Mouse (Mus musculus): ENCODE results near the gene Ago4. TPM values are rescaled to one million over a fixed set of nuclear protein-coding genes. Genes with fewer than 3 reads are reported as not detected.
"Not testable (repeated sequence)": the region's sequence is repeated elsewhere in the genome, so short reads cannot be mapped to it uniquely, and the experiment has no call there.

The Ago4 gene
- polyA plus RNA-seq, 1 experiment: 23.2 TPM

DNA sequence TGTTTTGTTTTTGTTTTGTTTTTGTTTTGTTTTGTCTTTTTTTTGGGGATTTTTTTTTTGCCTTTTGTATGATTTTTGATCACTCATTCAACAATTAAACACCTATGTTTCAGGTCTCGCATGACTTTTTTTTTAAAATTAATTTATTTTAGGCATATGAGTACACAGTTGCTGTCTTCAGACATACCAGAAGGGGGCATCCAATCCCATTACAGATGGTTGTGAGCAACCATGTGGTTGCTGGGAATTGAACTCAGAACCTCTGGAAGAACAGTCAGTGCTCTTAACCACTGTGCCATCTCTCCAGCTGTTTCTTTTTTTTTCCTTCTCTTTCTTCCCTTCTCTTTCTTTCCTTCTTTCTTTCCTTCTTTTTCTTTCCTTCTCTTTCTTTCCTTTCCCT, 20.4 kb upstream of the Ago4 start:
- peak overlapping the region; percentile 17; the same call in 1 of the 2 replicates for H3K4me3 ChIP-seq (ENCODE audit: insufficient read depth, low read length)
- TF ChIP-seq POLR2A (IDR thresholded peaks at IDR 0.05; ENCODE audit: borderline replicate concordance, low read depth, low read length) (no peak), CTCF (IDR thresholded peaks at IDR 0.05; ENCODE audit: low read depth, low read length) (no peak)
- H3K27ac ChIP-seq (ENCODE audit: insufficient read depth, low read depth, low read length): peak overlapping the region; percentile 56
- peaks cover 14% of the 10 kb centered on the region for H3K4me1 ChIP-seq (ENCODE audit: control insufficient read depth, insufficient read depth, low read length)

DNA sequence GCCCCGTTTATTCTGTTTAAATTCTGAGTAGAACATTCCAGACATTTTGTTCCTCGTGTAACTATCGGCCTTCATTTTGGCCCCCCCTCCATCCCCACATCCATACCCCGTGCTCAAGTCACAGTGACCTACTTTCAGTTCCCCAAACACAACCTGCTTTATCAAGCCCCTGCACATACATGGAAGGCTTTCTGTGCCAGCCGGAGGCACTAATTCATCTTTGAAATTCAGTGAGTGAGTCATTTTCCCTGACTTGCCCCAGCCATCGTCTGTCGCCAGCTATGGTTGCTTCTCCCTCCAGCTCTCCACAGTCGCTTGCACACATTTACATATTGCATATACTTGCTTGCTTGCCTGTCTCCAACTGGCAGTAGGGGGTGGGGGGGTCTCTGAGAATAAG, 19.8 kb upstream of the Ago4 start:
- Histone ChIP-seq H3K4me3 (ENCODE audit: insufficient read depth, low read length) (peak overlapping the region; percentile 17), H3K27ac (ENCODE audit: insufficient read depth, low read depth, low read length) (peak overlapping the region; percentile 56), H3K4me1 (ENCODE audit: control insufficient read depth, insufficient read depth, low read length) (peaks cover 12% of the 10 kb centered on the region)
- TF ChIP-seq POLR2A (IDR thresholded peaks at IDR 0.05; ENCODE audit: borderline replicate concordance, low read depth, low read length) (no peak), CTCF (IDR thresholded peaks at IDR 0.05; ENCODE audit: low read depth, low read length) (no peak)

DNA sequence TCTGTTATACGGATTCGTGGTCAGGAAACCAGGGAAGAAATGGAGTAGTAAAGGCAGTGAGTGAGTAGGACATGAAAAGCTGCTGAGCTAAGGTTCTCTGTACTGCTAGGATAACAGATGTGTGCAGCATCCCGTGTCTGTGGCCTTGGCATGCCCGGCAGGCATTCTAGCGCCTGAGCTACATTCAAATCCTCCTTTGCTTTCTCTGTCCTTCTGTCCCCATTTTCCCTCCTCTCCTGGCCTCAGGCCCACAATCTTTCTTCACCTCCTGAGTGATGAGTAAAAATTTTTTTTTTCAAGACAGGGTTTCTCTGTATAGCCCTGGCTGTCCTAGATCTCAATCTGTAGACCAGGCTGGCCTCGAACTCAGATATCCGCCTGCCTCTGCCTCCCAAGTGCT, 18.9 kb upstream of the Ago4 start:
- H3K4me1 ChIP-seq (ENCODE audit: control insufficient read depth, insufficient read depth, low read length): peaks cover 9% of the 10 kb centered on the region
- no peak overlapping the region for H3K27ac ChIP-seq (ENCODE audit: insufficient read depth, low read depth, low read length)
- no peak overlapping the region for H3K4me3 ChIP-seq (ENCODE audit: insufficient read depth, low read length)
- TF ChIP-seq POLR2A (IDR thresholded peaks at IDR 0.05; ENCODE audit: borderline replicate concordance, low read depth, low read length): no peak
- no peak for TF ChIP-seq CTCF (IDR thresholded peaks at IDR 0.05; ENCODE audit: low read depth, low read length)

DNA sequence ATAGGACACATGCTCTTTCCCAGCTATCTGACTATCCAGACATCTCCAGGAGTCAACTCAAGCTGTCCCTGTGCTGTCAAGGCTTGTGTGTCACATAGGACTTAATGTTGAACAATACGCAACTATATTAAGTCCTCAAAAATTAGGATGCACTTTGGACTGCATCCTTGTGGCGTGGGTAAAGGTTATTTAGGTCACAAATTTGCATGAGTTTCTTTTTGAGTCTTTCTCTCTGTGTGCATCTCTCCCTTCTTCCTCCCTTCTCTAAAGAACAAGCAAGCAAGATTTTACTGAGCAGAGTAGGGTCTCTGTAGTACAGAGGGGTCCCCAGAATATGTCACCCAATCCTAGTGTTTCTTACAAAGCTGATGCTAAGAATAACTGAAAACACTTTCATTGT, 12.9 kb upstream of the Ago4 start:
- TF ChIP-seq POLR2A (IDR thresholded peaks at IDR 0.05; ENCODE audit: borderline replicate concordance, low read depth, low read length): no peak
- no peak for TF ChIP-seq CTCF (IDR thresholded peaks at IDR 0.05; ENCODE audit: low read depth, low read length)
- Histone ChIP-seq H3K27ac (ENCODE audit: insufficient read depth, low read depth, low read length) (no peak overlapping the region), H3K4me3 (ENCODE audit: insufficient read depth, low read length) (no peak overlapping the region), H3K4me1 (ENCODE audit: control insufficient read depth, insufficient read depth, low read length) (peaks cover 23% of the 10 kb centered on the region)

DNA sequence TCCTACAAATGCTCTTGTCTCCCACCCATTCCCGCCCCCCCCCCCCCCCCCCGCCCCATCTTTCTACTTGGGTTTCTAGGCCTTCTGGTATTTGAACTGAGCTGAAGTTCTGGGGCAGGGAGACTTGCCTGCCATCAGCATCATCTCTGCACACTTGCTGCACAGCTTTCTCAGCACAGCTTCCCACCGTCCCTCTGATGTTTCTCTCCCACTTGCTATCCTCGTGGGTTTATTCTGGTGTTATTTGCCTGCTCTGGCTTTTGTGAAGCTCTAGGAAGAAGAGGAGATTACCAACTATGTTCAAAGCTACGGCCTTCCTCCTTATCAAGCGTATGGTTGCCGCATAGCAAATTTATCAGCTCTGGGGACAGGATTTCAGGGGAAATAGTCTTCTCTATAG, 12.4 kb upstream of the Ago4 start:
- Histone ChIP-seq H3K4me1 (ENCODE audit: control insufficient read depth, insufficient read depth, low read length) (peaks cover 23% of the 10 kb centered on the region), H3K4me3 (ENCODE audit: insufficient read depth, low read length) (no peak overlapping the region), H3K27ac (ENCODE audit: insufficient read depth, low read depth, low read length) (no peak overlapping the region)
- TF ChIP-seq POLR2A (IDR thresholded peaks at IDR 0.05; ENCODE audit: borderline replicate concordance, low read depth, low read length) (no peak), CTCF (IDR thresholded peaks at IDR 0.05; ENCODE audit: low read depth, low read length) (no peak)

DNA sequence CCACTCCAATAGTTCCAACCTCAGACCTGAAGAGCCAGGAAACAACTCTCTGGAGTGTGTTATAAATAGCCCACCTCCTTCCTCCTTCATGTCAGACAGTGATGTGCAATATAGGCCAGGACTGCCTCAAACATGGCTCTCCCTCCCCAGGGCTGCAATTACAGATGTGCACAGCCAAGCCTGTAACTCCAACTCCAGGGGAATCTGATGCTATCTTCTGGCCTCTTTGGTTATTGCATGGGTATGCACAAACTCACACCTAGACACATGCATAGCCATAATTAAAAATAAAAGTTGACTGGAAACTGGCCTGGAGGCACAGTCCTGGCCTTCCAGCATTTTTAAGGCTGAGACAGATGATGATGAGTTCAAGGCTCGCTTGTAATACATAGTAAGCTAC, 11.7 kb upstream of the Ago4 start:
- TF ChIP-seq CTCF (IDR thresholded peaks at IDR 0.05; ENCODE audit: low read depth, low read length) (no peak), POLR2A (IDR thresholded peaks at IDR 0.05; ENCODE audit: borderline replicate concordance, low read depth, low read length) (no peak)
- no peak overlapping the region for H3K4me3 ChIP-seq (ENCODE audit: insufficient read depth, low read length)
- H3K4me1 ChIP-seq (ENCODE audit: control insufficient read depth, insufficient read depth, low read length): peaks cover 29% of the 10 kb centered on the region
- H3K27ac ChIP-seq (ENCODE audit: insufficient read depth, low read depth, low read length): no peak overlapping the region

DNA sequence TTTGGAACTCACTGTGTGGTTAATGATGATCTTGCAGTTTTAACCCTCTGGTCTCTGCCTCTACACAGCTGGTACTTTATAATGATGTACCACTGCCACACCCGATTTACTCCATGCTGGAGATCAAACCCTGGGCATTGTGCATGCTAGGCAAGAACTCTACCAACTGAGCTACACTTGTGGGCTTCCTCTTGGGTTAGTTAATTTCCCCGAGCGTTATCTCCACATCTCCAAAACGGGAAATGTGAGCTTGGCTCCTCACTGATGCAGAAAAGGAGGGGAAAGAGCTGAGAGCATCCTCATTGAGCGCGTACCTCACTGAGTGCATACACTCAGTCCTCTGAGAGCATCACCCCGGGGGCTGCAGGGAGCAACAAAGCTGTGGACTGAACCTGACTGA, 9.6 kb upstream of the Ago4 start:
- H3K4me1 ChIP-seq (ENCODE audit: control insufficient read depth, insufficient read depth, low read length): peaks cover 43% of the 10 kb centered on the region
- H3K27ac ChIP-seq (ENCODE audit: insufficient read depth, low read depth, low read length): no peak overlapping the region
- H3K4me3 ChIP-seq (ENCODE audit: insufficient read depth, low read length): no peak overlapping the region
- TF ChIP-seq POLR2A (IDR thresholded peaks at IDR 0.05; ENCODE audit: borderline replicate concordance, low read depth, low read length): no peak
- no peak for TF ChIP-seq CTCF (IDR thresholded peaks at IDR 0.05; ENCODE audit: low read depth, low read length)

DNA sequence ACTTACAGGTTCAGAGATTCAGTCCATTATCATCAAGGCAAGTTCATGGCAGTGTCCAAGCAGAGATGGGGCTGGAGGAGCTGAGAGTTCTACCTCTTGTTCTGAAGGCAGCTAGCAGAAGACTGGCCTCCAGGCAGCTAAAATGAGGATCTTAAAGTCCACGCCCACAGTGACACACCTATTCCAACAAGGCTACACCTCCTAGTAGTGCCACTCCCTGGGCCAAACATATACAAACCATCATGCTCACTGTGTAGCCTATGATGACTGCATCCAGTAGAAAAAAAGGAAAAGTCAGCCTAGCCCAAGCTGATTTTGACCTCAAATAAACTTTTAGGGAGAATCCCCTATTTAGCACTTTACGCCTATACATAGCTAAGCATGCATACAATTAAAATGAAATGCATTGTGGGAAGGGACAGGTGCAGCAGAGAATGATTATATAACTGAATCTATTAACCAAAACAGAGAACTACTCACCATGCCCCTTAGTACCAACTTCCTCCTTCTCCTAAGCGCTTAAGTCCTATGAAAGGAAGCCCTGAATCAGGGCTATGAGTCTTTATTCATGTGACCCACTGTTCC, 7.3 kb upstream of the Ago4 start:
- H3K4me3 ChIP-seq (ENCODE audit: insufficient read depth, low read length): no peak overlapping the region
- no peak for TF ChIP-seq CTCF (IDR thresholded peaks at IDR 0.05; ENCODE audit: low read depth, low read length)
- TF ChIP-seq POLR2A (IDR thresholded peaks at IDR 0.05; ENCODE audit: borderline replicate concordance, low read depth, low read length): no peak
- peaks cover 56% of the 10 kb centered on the region for H3K4me1 ChIP-seq (ENCODE audit: control insufficient read depth, insufficient read depth, low read length)
- peak overlapping the region; percentile 75 for H3K27ac ChIP-seq (ENCODE audit: insufficient read depth, low read depth, low read length)

DNA sequence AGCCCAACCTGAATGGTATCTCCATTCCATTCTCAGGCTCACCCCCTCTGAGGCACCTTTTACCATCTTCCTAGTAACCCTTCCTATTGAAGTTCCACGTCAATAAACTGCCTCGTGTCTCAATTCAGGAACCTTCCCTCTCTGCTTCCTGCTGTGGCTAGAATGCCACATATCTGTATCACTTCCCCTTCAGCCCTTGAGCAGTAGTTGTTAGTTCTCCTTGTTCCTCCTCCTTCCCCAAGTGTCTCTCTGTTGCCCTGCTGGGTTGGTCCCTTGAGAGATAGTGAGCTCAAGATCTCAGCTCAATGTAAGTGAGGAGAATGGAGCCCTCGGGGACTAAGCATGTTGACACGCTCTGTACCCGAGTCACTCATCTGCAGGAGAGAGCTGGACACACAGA, 3.6 kb upstream of the Ago4 start:
- no peak overlapping the region for H3K4me3 ChIP-seq (ENCODE audit: insufficient read depth, low read length)
- no peak for TF ChIP-seq CTCF (IDR thresholded peaks at IDR 0.05; ENCODE audit: low read depth, low read length)
- no peak for TF ChIP-seq POLR2A (IDR thresholded peaks at IDR 0.05; ENCODE audit: borderline replicate concordance, low read depth, low read length)
- H3K27ac ChIP-seq (ENCODE audit: insufficient read depth, low read depth, low read length): peak overlapping the region; percentile 90
- peaks cover 41% of the 10 kb centered on the region for H3K4me1 ChIP-seq (ENCODE audit: control insufficient read depth, insufficient read depth, low read length)

DNA sequence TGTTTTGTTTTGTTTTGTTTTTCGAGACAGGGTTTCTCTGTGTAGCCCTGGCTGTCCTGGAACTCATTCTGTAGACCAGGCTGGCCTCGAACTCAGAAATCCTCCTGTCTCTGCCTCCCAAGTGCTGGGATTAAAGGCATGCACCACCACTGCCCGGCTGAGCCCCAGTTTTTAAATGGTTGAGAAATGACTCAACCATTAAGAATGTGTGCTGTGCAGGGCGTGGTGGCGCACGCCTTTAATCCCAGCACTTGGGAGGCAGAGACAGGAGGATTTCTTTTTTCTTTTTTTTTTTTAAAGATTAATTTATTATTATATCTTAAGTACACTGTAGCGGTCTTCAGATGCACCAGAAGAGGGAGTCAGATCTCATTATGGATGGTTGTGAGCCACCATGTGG, 2.4 kb upstream of the Ago4 start:
- not testable (repeated sequence) for H3K4me3 ChIP-seq (ENCODE audit: insufficient read depth, low read length); H3K27ac ChIP-seq (ENCODE audit: insufficient read depth, low read depth, low read length)
- H3K4me1 ChIP-seq (ENCODE audit: control insufficient read depth, insufficient read depth, low read length): peaks cover 44% of the 10 kb centered on the region

DNA sequence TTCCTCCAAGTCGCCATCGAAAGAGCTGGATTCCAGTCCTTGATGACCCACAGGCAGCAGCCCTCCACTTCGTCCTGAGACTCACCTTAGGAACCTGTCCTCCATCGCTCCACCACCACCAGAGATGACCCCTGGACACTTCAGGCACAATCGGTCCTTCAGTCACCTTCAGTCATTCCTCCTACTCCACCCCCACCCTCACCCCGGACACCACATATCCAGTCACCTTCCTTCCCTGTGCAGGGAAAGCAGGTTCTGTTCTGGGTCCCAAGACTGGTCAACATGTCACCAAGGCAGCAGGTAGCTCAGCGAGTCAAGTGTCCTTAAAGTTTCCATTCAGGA, 428 bp upstream of the Ago4 start:
- TF ChIP-seq POLR2A (IDR thresholded peaks at IDR 0.05; ENCODE audit: borderline replicate concordance, low read depth, low read length) (no peak), CTCF (IDR thresholded peaks at IDR 0.05; ENCODE audit: low read depth, low read length) (no peak)
- no peak overlapping the region for H3K27ac ChIP-seq (ENCODE audit: insufficient read depth, low read depth, low read length)

More for the DNA sequence above, 428 bp upstream of the Ago4 start:
- H3K4me3 ChIP-seq (ENCODE audit: insufficient read depth, low read length): peak overlapping the region; percentile 77
- H3K4me1 ChIP-seq (ENCODE audit: control insufficient read depth, insufficient read depth, low read length): peaks cover 30% of the 10 kb centered on the region
